Mouse (Mus musculus): Measurements from ENCODE around the gene Slc15a1.

Slc15a1 gene

GRCm38 (mm10) chr14:121494238-121494637, 10.8 kb downstream of the Slc15a1 start:
- no peak for DNase-seq (ENCODE audit: extremely low read depth, low read depth, low spot score)

- DNase-seq (ENCODE audit: extremely low read depth, low read depth, low spot score) = no peak
Measured at GRCm38 (mm10) chr14:121493712-121494111, 11.3 kb downstream of the Slc15a1 start.

- no peak for DNase-seq (ENCODE audit: extremely low read depth, low read depth, low spot score)
Measured at GRCm38 (mm10) chr14:121492328-121492727, 12.7 kb downstream of the Slc15a1 start.

DNA sequence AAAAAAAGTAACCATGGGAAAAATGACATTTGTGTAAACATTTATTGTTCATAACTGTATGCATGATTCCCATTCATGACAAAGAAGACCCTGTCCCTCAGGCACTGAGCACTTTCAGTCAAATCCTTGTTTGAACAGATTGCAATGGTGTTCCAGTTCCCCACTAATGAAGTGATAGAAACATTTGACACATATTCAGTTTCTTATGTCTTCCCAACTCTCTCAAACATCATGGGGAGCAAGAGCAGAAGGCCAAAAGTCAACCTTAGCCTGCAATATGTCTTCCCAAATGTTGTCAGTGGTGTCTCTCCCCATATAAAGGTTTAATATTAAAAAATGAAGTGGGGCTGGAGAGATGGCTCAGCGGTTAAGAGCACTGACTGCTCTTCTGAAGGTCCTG, 19.3 kb downstream of the Slc15a1 start:
- no peak for DNase-seq (ENCODE audit: extremely low read depth, low read depth, low spot score)

DNA sequence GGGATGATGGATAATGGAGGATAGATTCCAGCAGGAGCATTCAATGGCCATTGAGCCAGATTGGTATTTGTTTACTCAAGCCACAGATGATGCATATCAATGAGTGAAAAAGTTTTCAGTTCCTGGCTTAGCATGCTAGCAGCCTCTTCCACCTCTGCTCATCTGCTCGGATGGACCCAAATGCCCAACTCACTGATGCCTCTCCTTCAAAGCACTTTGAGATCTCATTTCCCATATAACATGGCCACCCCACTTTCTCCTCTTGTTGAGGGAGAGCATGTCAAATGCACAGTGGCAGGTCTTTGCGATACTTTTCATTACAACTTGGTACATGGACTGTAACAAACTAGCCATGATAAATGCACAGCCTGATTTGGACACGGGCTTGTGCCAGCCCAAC, 20.6 kb downstream of the Slc15a1 start:
- no peak for DNase-seq (ENCODE audit: extremely low read depth, low read depth, low spot score)

DNA sequence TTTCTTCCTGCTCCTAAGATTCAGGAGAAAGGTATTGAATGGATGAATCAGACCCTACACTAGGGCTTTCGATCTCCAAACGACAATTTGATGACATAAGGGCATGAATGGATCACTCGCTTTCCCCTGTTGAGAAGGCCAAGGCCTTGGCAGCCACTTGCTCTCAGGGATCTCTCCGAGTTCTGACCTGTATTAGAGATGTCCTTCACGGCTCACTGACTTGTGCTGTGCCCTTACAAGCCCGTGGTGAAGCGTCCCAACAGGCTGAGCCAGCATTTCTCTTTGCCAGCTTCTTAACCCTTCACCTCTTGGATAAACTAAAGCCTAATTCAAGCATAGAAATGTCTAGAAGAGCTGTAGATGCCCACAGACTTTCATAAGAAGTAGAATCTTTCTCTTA, 22.9 kb downstream of the Slc15a1 start:
- no peak for DNase-seq (ENCODE audit: extremely low read depth, low read depth, low spot score)

DNA sequence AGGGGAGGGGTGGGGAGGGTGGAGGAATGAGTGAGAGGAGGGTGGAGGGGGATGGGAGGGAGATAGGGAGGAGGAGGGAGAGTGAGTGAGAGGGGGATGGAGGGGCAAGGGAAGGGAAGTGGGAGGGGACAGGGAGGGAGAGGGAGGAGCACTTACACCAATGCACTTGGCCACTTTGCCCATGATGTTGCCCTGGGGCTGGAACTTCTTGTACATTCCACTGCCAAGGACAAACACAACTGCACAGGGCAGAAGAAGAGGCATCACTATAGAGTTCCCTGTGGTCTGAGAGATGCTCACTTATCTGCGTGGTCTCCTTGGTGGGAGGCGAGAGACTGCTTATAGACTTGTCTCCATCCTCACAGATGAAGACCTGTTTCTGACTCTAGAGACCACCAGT, 23.5 kb downstream of the Slc15a1 start:
- DNase-seq (ENCODE audit: extremely low read depth, low read depth, low spot score) = no peak

DNA sequence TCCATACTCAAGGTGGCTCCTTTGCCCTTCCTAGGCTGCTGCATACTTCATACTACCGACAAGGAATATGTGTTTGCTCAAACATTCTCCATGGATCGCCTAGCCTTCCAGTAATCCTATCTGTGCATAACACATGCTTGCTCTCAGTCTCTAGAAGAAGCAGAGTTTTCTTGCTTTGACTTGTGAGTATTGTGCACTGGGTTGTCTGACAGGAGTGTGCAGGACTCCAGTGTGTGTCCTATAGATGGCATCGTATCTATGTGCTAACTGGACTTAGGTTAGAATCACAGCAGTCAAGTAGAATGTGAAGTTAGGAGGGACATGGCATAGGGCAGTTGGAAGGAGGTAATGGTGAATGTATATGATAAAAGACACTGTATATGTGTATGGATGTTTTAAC, 26.0 kb downstream of the Slc15a1 start:
- DNase-seq (ENCODE audit: extremely low read depth, low read depth, low spot score) = no peak

- no peak for DNase-seq (ENCODE audit: extremely low read depth, low read depth, low spot score)
Measured at GRCm38 (mm10) chr14:121477925-121478693, 26.9 kb downstream of the Slc15a1 start.

- DNase-seq (ENCODE audit: extremely low read depth, low read depth, low spot score) = no peak
Measured at GRCm38 (mm10) chr14:121473869-121474268, 31.2 kb downstream of the Slc15a1 start.

- DNase-seq (ENCODE audit: extremely low read depth, low read depth, low spot score) = no peak
Measured at GRCm38 (mm10) chr14:121471545-121472121, 33.4 kb downstream of the Slc15a1 start.

DNA sequence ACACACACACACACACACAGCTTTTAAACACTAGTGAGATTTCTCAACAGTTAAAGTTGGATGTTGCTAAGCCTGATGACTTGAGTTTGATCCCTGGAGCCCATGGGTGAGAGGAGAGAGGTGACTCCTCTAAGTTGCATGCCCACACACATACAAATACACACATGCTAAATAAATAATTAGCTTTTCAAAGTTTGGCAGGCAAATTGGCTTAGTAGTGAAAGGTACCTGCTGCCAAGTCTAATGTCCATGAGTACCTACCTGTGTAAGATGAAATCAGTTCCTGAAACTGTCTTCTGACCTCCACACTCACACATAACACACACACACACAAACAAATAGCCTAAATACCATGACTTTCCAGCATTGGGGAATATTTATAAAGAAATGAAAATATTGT, 35.5 kb downstream of the Slc15a1 start:
- no peak for DNase-seq (ENCODE audit: extremely low read depth, low read depth, low spot score)

- DNase-seq (ENCODE audit: extremely low read depth, low read depth, low spot score) = no peak
Measured at GRCm38 (mm10) chr14:121467646-121468045, 37.4 kb downstream of the Slc15a1 start.

DNA sequence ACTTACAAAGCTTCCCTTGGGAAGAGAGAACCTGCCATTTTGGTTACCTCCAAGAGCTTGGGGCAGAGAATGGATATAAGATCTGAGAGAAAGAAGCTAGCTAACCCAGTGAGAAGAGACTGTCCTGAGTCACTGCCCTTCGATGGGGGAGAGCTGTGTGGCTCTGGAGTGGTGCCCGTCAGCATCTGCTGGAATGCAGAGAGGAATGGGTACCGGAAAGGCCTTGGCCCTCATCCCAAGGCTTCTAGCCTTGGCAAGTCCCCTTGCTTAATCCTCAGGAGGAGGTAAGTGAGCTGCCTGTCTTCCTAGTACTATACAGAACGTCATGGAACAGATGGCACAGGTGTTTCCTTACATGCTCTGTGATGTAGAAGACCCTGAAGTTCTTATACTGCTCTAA, 38.6 kb downstream of the Slc15a1 start:
- no peak for DNase-seq (ENCODE audit: extremely low read depth, low read depth, low spot score)

GRCm38 (mm10) chr14:121464318-121464717, 40.7 kb downstream of the Slc15a1 start:
- DNase-seq (ENCODE audit: extremely low read depth, low read depth, low spot score) = no peak

GRCm38 (mm10) chr14:121462756-121463155, 42.3 kb downstream of the Slc15a1 start:
- DNase-seq (ENCODE audit: extremely low read depth, low read depth, low spot score) = no peak

- no peak for DNase-seq (ENCODE audit: extremely low read depth, low read depth, low spot score)
Measured at GRCm38 (mm10) chr14:121460966-121461365, 44.1 kb downstream of the Slc15a1 start.

GRCm38 (mm10) chr14:121458521-121458920, 46.5 kb downstream of the Slc15a1 start:
- no peak for DNase-seq (ENCODE audit: extremely low read depth, low read depth, low spot score)

DNA sequence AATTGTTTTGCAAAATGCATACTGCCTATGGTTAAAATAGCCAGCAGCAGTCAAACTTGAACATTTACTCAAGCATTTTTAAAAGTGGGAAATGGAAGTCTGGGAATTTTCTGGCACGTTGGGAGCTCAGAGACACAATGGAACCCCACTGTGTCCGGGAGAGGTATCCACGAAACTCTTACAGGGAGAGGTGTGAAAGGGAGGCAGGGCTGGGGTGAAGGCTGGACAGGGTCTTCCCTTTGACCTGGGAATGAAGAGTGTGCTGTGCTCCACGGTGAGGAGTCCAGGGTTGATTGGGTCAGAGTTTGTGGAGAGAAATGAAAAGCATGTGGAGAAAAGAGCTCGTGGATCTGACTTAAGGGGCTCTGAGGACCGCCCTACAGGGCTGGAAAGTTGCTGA, 47.5 kb downstream of the Slc15a1 start:
- DNase-seq (ENCODE audit: extremely low read depth, low read depth, low spot score) = no peak

GRCm38 (mm10) chr14:121456416-121457285, 48.4 kb downstream of the Slc15a1 start:
- no peak for DNase-seq (ENCODE audit: extremely low read depth, low read depth, low spot score)

- no peak for DNase-seq (ENCODE audit: extremely low read depth, low read depth, low spot score)
Measured at GRCm38 (mm10) chr14:121455976-121456375, 49.1 kb downstream of the Slc15a1 start.

- no peak for DNase-seq (ENCODE audit: extremely low read depth, low read depth, low spot score)
Measured at GRCm38 (mm10) chr14:121455527-121455926, 49.5 kb downstream of the Slc15a1 start.

Data from fat pad, adult 2 months (tissue).